Mouse (Mus musculus): Measurements from ENCODE around the gene Ror1.

GRCm38 (mm10) chr4:100132261-100132660 lies 36.7 kb downstream of the Ror1 start:
- TF ChIP-seq CTCF (IDR thresholded peaks at IDR 0.05; ENCODE audit: insufficient read depth, low read depth, low read length) = no peak
- no peak for TF ChIP-seq POLR2A (IDR thresholded peaks at IDR 0.05; ENCODE audit: insufficient read depth, low read depth, low read length)

All from olfactory bulb, adult 2 months (tissue).